Mouse (Mus musculus) megakaryocyte, adult 5-6 weeks (primary cell): ENCODE results near the gene Gjb3. TPM values are rescaled to one million over a fixed set of nuclear protein-coding genes. Genes with fewer than 3 reads are reported as not detected.

ENCODE experiments used
- ATAC-seq: 2 replicates; pipeline ENCODE4 v1.8.0; 2016; ENCODE audit warnings: mild to moderate bottlenecking, inconsistent platforms; ENCODE audit not compliant: poor library complexity, severe bottlenecking
- total RNA-seq, 2 experiments: library from RNA; stranded (forward) in 1 of 2; stranded (reverse) in 1 of 2; fragments of 153-499, 151-499 nt in 1 of 2; fragments of 221-1000, 200-1000 nt in 1 of 2; gene quantifications; 2 replicates each; pipeline versions ENCODE4 v1.2.3 to v1.2.4; 2015 to 2017

Gjb3 gene
- total RNA-seq, 2 experiments from 2014 or later = not detected

GRCm38 (mm10) chr4:127337668-127338067, 7.0 kb upstream of the Gjb3 start:
- peak; percentile 69 for ATAC-seq

DNA sequence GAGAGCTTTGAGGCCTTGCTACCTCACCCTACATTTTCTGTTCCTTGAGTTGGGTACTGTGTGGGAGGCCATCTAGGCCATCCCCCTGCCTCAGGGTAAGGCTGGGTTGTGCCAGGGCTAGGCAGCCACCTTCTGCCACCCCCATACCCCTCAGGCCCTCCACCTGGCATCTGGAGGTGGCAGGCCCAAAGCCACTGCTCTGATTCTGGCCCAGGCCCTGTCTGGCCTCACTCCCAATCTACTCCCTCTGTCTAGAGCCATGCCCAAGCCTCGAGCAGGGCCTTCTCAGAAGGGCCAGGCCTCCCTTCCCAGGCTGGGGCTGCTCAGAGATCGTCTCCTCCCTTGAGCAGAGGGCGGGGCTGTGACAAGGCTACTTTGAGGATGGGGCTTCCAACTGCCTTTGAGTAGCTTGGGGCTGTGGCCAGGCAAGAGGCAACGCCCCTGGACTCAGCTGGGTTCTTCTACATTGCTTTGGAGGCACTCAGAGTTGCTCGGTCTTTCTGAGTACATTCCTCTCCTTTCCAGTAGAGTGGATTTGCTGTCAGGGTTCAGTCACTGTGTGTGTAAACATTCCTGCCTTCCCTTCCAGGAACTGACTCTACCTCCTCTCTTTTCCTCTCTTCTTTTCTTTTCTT, 4.3 kb upstream of the Gjb3 start:
- ATAC-seq = no peak

DNA sequence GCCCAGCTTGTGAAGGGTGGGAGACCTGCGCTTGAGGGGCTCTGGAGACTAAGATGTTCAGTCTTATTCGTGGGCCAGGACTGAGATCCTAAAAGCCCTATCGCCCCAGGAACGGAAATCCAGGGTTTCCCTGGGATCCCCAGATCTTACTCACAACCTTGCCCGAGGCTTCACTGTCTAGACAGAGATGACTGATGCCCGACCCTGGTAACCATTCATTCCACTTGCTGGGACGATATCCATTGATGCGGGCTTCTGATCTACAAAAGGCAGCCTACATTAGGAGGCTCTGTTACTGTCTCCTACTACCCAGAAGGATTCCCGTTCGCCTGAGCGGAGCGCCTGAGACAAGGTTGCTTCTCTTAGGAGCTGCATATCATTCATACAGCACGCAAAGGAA, 527 bp upstream of the Gjb3 start:
- no peak for ATAC-seq

DNA sequence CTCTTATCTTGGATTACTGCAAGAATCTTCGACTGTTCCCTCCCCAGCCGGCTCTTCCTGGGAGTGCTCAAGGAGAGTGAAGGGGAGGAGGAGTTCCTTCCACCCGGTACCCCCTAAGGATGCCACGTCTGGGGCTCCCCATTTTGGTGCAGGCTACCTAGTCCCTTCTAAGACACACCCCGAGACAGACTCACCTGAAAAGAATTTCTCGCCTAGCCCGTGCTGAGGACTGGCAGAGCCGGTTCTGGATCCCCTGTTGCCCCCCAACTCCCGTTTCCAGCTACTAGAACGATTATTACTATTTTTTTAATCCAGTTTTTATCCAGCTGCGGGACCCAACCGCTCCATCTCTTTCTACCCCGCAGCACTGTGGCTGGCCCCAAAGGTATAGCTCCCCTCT, 893 bp downstream of the Gjb3 start:
- no peak for ATAC-seq

- no peak for ATAC-seq
Observed at GRCm38 (mm10) chr4:127329046-127329445, 1.6 kb downstream of the Gjb3 start.

GRCm38 (mm10) chr4:127328378-127328777, 2.3 kb downstream of the Gjb3 start:
- ATAC-seq = no peak

GRCm38 (mm10) chr4:127327749-127328148, 2.9 kb downstream of the Gjb3 start:
- ATAC-seq = peak; percentile 64

- ATAC-seq = no peak
Observed at GRCm38 (mm10) chr4:127327258-127327657, 3.4 kb downstream of the Gjb3 start.

DNA sequence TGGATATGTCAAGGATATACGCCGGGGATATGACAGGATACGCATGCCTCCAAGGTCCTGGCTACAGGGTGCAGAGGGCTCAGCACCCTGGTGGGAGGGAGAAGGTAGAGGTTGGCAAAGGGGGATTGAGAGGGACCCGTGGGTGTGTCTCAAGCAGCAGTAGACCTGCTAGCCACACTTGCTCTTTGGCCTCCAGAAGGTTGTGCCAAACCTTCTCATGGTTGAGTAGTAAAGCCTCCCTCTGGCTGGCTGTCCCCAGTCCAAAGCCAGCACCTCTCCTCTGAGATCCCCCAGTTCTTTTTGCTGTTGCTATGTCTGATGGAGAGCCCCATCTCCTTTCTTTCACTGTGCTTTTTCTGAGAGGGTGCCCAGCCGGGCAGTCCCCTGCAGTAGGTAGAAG, 5.4 kb downstream of the Gjb3 start:
- ATAC-seq = no peak

DNA sequence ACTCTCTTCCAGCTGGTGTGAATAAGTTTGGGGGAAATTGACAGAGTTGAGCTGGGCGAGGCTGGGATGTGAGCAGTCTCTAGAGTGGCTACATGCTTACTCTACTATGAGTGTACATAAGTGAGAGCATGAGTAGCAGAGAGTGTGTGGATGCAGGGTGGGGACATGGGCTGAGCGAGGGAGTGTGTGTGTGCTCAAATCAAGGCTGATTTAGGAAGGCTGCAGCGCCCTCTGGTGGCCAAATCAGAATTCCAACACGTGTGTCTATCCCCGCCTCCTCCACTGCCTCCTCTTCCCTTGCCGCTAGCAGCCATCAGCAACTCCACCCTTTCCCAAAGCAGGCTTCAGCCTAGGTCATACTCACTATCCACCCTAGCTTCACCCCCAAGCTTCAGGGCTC, 5.9 kb downstream of the Gjb3 start:
- ATAC-seq = peak; percentile 80

- no peak for ATAC-seq
Observed at GRCm38 (mm10) chr4:127324296-127324695, 6.3 kb downstream of the Gjb3 start.

- no peak for ATAC-seq
Observed at GRCm38 (mm10) chr4:127323651-127324050, 7.0 kb downstream of the Gjb3 start.

- ATAC-seq = peak; percentile 76
Observed at GRCm38 (mm10) chr4:127319613-127320012, 11.0 kb downstream of the Gjb3 start.

DNA sequence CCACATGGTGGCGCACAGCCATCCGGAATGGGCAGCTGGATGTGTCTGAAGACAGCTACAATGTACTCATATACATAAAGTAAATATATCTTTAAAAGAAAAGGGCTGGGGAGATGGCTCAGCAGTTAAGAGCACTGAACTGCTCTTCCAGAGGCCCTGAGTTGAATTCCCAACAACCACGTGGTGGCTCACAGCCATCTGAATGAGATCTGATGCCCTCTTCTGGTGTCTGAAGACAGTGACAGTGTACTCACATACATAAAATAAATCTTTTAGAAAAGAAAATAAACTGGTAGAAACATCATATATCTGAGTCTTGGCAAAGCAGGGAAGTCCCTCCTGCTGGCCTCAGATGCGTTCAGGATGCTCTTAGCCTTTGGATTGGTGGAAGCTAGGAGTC, 13.5 kb downstream of the Gjb3 start:
- no peak for ATAC-seq

- ATAC-seq = no peak
Observed at GRCm38 (mm10) chr4:127315753-127316152, 14.9 kb downstream of the Gjb3 start.

GRCm38 (mm10) chr4:127314585-127314984, 16.1 kb downstream of the Gjb3 start:
- no peak for ATAC-seq

DNA sequence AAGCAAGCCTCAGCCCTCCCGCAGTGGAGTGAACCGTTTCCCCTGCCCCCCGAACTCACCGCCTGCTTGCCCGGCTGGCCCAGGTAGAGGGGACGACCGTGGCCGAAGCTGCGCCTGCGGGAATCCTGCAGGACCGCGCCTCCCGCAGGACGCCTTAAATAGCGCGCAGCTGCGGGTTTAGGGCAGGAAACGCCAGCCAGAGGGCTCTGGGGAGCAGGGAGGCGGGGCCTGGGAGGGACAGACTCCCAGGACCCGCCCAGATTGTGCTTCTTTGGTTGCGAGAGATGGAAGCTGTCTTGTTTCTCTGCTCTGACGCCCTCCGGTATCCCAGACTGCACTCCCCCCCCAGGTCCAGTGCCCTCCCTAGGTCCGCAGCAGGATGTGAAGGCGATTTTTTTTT, 16.8 kb downstream of the Gjb3 start, which contains the start of gene Gja4:
TSS of gene Gja4 (minus strand) at position 179 of the 400 bp plus-strand sequence.
- ATAC-seq = peak; percentile 87

DNA sequence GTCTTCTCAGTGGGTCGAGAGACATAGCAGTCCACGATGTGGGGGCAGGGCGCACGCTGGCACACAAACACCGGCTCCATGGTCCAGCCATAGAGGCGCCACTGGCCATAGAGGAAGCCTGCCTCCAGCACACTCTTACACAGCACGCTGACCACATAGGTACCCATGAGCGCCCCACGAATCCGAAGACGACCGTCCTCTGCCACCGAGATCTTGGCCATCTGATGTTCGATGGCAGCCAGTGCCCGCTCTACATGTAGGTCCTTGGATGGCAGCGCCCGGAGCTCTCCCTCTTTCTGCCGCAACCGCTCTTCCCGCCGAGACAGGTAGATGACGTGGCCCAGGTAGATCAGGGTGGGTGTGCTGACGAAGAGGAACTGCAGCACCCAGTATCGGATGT, 18.3 kb downstream of the Gjb3 start:
- no peak for ATAC-seq

- no peak for ATAC-seq
Observed at GRCm38 (mm10) chr4:127311561-127311960, 19.1 kb downstream of the Gjb3 start.

DNA sequence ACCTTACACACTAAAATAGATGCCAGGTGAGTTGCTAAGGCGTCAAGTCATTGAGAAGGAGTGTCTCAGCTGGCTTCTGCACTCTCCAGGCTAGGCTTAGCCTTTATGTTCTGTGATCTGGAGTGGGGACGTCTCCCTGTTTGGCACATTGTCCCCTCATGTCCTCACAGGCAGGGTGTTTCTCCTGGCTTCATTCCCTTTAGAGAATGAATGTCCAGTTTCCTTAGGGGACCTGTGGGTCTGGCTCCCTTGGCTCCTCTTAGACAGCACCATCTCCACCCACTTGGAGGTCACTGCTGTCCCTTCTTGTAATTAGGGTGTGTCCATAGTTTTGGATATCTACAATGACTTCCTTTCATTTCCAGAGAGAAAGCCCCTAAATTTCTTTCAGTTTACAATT, 23.7 kb downstream of the Gjb3 start:
- no peak for ATAC-seq

GRCm38 (mm10) chr4:127303796-127304195, 26.8 kb downstream of the Gjb3 start:
- ATAC-seq = no peak

- no peak for ATAC-seq
Observed at GRCm38 (mm10) chr4:127300503-127300902, 30.1 kb downstream of the Gjb3 start.

- ATAC-seq = no peak
Observed at GRCm38 (mm10) chr4:127292631-127293030, 38.0 kb downstream of the Gjb3 start.
